Mouse (Mus musculus) embryonic fibroblast, embryonic 13.5 days (primary cell): ENCODE data around the gene Hspa1a.

Experiments
- CTCF ChIP-seq: IDR thresholded peaks from 2 replicates; pipeline ENCODE4 v1.5.1; 2011; ENCODE audit warnings: mild to moderate bottlenecking, control low read depth, low read length, moderate library complexity, borderline replicate concordance; ENCODE audit not compliant: insufficient read depth
- POLR2A ChIP-seq: IDR thresholded peaks from 2 replicates; pipeline ENCODE4 v1.6.1; 2011; ENCODE audit warnings: low read depth, mild to moderate bottlenecking, control low read depth, low read length, moderate library complexity

GRCm38 (mm10) chr17:34931735-34932098 is 40.2 kb downstream of the Hspa1a start:
- TF ChIP-seq CTCF: no peak
- no peak for TF ChIP-seq POLR2A
